Mouse (Mus musculus) mouse trophoblast stem cell (cell line): ENCODE results near the gene Naaladl1.

Experiments
- in situ Hi-C, 2 experiments: fragments of 300-500 bp; cut with MseI, MboI; formaldehyde crosslinking; loops; 2 replicates in 1 of 2; 3 replicates in 1 of 2; pipeline ENCODE4 v1.15.1; 2025

The Naaladl1 gene

DNA sequence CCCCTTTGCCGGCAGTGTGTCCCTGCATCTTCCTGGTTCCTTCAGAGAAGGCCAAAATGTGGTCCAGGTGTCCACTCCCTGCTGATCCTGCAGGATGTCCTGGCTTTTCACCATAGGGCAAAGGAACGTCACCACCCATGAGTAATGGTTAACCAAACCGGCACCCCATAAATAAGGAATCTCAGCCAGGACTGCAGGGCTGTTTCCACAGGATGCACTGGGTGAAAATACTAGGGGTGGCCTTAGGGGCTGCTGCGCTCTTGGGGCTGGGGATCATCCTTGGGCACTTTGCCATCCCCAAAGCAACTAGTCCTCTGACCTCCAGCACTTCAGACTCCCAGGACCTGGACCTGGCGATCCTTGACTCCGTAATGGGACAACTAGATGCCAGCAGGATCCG lies at the start of gene Naaladl1:
TSS of gene Naaladl1 (plus strand) at position 197 of the 400 bp plus-strand sequence.
- in situ Hi-C loops: no loop called here

DNA sequence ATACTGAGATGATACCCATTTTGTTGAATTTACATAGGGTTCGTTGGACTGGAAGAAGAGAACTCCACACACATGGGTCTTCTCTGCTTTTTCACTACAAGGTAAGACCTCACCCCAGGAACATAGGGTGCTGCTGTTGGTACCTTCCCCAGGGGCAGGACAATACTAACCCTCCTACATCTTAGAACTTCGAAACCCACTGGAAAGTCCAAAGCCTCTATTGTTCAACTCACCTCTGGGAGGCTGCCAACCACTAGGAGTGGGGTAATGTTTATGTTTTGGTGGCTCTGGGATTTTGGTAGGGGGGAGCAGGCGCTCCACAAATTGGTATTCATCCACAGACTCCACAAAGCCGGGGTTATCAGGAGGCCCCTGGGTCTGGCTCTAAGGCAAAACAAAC lies 48.9 kb upstream of the Naaladl1 start:
- in situ Hi-C loops: no loop called here

DNA sequence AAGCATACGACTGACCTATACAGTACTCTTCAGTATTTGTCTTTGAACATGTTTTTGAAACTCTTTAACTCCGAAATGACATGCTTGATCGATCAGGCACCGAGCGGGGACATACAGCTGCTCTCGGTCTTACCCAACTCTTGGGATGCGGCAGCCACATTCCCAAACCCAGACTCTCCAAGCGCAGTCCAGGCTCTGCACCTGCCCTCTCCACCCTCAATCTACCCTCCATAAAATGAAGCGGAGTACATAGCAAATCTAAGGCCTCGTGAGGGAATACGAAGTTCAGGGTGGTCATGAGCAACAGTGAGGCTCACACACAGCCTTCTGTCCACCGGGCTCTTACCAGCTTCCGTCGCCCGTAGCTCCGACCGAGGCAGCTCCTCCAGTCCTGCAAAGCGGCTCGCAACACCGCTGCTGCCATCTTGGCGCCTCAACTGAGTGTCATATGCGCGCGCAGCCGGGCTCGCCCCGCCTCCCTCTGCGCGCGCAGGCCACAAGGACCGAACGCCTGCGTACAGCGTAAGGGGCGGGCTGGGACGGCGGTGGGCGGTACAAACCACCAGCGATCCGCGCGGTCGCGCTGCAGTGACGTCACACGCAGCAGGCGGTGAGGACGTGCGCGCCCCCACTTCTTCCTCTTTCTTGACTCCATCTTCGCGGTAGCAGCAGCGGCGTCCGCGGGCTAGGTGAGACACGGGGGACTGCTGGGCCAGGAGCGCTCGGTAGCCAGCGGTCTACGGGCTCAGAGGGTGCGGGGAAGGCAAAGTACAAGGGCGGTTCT lies 48.1 kb upstream of the Naaladl1 start, which contains the start of the genes Mrpl49 and Fau:
TSS of gene Mrpl49 (minus strand) at position 473 of the 784 bp plus-strand sequence.
TSS of gene Fau (plus strand) at position 532 of the 784 bp plus-strand sequence.
- in situ Hi-C loops: no loop called here

DNA sequence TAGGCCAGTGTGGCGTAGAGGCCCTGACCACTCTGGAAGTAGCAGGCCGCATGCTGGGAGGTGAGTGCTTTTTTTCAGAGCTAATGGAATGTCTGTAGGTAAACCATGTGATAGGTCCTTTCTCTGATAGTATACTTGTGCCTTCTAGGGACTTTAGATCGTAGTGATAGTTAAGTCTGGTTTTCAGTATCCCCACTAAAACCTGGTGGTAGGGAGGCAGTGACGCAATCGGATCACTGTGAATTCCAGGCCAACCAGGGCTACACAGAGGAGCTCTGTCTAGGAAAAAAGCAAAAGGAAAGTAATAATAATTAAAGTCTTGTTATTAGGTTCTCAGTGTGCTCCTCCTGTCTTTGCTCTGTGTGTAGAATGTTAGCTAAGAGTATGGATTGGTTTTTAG lies 47.1 kb upstream of the Naaladl1 start:
- in situ Hi-C loops: no loop called here

DNA sequence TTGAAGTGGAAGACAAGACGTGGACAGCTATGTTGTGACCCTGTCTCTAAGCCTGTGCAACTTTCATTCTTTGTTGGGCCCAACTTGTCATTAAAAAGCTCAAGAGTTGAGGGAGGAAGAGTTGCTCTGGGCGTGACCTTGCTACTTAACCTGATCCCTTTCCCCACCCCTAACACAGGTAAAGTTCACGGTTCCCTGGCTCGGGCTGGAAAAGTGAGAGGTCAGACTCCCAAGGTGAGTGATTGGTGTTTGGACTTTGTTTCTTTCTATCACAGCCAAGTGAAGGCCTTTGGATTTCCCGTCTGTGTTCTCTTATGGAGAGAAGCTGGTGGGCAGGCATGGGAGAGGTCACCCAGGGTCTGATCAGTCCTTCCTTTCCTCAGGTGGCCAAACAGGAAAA lies 46.6 kb upstream of the Naaladl1 start:
- in situ Hi-C loops: no loop called here

DNA sequence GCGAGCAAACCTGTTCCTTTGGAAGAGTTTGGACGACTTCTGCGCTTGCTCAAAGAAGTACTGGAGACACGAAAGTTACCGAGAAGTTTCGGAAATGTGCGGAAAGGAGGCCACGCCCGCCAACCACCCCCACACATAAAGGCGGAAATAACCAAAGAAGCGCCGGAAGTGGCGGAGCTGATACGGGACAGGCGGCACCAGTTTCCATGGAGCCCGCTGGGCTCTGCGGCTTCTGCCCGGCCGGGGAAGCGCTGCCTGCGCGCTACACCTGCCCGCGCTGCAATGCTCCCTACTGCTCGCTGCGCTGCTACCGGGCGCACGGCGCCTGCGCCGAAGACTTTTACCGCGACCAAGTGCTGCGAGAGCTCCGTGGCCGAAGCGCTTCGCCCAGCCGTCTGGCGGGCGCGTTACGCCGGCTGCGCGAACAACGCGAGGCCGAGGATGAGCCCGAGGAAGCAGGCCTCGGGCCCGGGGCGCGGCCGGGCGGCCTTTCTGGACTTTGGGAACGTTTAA lies 44.5 kb upstream of the Naaladl1 start, which contains the start of gene Znhit2:
TSS of gene Znhit2 (plus strand) at position 172 of the 513 bp plus-strand sequence.
- in situ Hi-C loops: no loop called here

DNA sequence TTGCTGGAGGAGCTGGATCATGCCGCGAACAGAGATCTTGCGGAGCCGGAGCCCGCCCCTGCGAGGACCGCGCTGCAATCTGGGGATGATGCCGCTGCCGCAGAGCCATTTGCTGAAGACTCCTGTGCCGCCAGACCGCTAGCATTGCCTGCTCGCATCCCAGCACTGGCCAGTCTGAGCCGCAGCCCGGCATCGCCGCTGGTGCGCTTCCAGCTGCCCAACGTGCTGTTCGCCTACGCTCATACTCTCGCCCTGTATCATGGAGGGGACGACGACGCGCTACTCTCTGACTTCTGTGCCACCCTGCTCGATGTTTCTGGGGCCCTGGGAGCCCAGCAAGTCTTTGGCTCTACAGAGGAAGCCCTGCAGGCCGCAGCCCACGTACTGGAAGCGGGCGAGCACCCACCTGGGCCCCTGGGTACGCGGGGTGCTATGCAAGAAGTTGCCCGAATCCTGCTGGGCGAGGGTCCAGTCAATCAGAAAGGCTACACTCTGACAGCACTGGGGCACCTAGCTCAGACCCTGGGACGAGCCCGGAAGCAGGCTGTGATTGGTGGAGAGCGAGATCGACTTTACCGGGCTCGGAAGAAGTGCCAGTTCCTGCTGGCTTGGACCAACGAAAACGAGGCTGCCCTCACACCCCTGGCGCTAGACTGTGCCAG lies 43.8 kb upstream of the Naaladl1 start:
- in situ Hi-C loops: no loop called here

DNA sequence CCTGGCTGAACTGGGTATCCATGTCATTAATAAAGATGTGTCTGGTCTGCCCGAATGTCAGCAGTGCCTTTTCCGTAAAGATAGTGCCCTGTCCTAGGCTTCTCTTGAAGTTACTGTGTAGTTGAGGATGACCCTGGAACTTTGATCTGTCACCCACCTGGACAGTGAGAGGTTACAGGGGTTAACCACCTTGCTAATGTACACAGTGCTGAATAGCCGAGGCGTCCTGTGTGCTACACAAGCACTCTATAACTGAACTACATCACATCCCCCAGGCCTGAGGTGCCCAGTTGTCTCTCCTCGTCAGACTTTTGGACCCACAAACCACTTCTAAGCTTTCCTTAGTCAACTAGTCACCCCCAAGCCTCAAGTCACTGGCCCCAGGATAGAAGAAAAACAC lies 43.2 kb upstream of the Naaladl1 start:
- in situ Hi-C loops: no loop called here

DNA sequence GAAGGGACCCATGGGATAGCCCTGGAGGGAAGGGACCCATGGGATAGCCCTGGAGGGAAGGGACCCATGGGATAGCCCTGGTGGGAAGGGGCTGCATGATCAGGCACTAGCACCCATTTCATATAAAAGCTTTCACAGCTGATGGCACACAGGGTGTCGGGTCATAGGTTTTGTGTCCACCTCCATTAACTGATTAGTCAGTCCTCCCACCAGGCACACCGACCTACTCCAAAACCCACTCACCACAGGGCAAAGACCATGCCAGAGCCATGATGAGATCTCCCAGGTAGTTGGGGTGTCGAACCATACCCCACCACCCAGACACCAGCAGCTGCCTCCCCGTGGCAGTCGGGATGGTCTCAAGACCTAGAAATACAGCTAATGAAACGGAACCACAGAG lies 42.5 kb upstream of the Naaladl1 start:
- in situ Hi-C loops: no loop called here

DNA sequence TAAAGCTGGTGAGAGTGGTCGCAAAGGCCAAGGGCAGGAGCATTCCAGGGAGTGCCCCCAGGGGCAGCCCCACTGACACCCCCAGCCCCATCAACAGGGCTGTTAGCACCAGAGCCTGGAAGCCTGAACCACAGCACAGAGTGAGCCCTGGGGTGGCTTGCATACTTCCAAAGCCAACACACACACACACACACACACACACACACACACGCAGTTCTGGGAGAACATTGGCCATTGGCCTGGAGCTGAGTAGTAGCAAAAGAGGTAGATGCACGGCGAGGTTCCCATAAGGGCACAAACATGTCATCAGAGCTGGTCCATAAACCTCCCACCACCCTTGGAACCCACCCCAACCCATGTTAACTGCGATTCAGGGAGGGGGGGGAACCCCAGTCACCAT lies 39.0 kb upstream of the Naaladl1 start:
- in situ Hi-C loops: no loop called here

DNA sequence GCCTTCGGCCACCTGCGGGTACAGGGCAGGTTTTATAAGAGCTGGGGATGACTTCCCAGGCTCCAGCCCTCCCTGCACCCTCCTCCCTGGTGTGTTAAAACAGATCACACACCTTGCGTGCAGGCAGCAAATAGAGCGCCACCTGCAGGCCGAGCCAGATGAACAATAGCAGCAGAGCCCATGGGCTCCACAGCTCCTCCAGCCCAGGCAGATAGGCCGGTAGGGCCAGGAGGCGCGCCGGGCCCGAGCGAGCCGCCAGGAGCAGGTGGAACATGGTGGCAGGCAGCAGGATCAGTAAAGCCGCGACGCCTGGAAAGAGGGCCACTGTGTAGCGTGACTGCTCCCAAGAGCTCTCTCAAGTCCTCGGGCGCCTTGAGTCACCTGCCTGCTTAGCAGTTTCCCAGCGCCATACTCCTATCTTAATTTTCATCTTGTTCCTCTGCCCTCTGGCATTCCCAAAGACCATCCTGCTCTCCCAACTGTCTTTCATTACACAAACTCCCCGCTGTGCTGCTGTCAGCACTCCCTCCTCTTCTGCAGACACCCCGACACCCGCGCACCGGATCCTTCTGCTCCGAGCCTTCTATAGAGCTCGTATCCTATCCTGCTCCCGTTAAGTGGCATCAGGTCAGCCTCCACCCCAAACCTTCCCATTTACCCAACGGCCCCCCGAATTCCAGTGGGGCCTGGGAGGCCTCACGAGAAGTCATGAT lies 38.4 kb upstream of the Naaladl1 start:
- in situ Hi-C loops: no loop called here

DNA sequence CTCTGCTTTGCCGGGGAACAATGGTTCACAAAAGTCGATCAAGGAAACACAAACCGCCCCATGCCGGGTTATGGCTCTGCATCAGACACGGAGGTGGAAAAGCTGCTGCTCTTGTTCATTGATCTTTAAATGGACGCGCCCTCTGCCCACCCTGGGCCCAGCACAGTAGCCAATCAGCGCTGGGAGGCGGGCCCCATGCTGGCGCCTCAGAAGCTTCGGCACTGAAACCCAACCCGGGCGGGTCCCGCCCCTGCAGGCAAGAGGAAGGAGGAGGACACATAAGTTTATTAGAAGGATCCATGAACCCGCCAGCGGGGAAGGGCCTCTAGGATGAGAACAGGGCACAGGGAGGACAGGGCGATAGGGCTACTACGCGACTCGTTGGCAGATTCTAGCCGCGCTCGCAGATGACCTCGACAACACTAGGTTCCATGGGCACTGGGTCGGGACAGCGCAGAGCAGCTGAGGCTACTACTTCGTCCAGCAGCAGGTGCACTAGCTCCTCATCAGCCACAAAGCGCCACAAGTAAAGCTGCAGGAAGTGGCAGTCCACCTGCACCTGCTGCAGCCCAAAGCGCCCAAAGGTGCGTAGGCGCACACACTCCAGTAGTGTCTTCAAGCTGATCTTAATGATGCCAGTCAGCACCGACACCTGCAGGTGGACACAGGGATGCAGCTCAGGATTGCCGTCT lies 37.7 kb upstream of the Naaladl1 start, which contains the start of gene Tm7sf2:
TSS of gene Tm7sf2 (minus strand) at position 650 of the 692 bp plus-strand sequence.
- in situ Hi-C loops: no loop called here

DNA sequence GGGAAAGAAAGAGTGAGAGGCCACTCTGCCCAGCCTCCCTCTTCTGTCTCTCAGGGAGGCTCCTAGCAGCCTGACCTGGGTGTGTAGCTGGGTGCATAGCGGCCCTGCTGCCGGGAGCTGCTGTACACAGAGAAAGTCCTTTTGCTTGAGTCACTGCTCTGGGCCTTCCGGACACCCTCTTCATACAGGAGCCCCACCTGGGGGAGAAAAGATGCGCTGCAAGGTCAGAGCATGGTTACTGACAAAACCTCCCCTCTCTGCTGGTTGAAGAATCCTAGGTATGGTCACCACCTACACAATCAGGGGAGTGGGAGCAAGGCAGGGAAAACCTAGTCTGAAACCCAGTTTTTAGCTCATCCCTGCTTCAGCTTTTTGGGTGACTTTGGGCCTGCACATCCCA lies 36.6 kb upstream of the Naaladl1 start:
- in situ Hi-C loops: no loop called here

DNA sequence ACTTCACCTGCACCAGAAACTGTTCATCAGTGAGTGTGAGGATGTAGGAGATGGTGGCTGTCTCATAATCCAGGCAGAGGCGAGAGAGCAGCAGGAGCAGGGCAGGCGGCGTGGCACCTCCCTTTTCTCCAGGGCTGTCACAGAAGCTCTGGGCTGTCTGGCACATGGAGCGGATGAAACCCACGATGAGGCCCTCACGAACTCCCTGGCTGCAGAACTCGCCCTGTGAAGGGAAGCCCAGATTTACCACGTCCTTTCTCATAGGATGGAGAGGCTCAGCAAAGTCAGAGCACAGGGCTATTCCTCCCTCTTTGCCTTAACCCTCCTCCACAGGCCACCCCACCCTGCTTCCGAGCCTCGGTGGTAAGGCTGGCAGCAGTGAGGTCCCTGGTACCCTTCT lies 35.7 kb upstream of the Naaladl1 start:
- in situ Hi-C loops: no loop called here

DNA sequence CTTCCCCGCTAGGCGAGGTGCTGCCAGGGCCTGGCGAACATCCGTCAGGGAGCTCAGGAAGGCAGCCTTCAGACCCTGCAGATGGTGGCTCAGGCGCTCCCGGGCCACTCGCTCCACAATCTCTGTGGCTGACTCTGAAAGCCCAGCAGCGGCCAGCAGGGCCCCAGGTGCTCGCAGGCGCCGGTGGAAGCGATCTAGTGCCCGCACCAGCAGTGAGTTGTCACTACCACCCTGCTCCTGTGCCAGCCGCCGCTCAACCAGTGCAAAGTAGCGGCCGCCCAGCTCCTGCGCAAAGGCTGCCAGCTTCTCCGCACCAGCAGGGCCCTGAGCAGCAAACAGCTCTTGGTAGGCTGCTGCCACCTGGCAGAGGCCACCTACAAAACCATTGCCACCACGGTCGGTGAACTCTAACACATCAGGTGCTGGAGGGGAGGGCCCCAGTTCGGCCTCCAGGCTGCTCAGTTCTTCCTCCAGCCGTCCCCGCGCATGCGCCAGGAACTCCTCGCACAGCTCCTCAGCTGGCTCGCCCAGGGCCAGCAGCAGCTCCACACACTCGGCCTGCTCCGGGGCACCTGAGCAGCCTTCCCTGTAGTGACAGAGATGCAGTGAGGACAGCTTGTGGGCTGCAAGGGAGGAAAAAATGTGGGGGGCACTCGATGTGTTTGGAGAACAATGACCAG lies 34.9 kb upstream of the Naaladl1 start:
- in situ Hi-C loops: no loop called here

DNA sequence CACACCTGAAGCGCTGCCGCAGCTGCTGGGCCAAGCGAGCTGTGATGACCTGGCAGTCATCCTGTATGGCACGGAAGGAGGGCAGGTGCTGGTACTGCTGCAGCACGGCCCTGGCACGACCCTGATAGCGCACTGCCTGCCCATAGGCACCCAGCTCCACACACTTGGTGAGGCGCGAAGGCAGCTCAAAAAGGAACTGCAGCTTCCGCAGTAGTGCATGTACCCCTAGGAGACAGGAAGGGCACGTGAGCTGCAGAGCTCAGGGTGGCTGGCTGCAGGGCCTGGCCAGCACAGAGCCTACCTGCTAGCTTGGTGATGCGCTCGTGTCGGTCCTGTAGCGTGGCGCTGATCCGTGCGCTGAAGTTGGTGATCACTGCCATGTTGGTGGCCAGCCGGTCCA lies 34.3 kb upstream of the Naaladl1 start:
- in situ Hi-C loops: no loop called here

DNA sequence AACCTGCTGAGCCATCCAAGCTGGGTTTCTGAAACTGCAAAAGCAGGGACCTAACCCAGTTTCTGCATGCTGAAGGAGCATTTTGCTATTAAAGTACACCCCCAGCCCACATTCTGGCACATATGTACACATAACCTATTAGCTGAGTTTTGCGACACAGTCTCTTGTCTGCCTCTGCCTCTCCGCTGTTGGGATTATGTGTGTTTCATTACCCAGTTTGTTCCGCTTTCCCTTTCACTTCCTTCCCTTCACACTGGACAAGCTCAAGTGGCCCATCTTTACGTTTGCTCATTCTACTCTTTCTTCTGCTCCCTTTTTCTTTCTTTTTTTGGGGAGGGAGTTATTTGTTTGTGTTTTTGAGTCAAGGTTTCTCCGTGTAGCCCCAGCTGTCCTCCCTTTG lies 31.7 kb upstream of the Naaladl1 start:
- in situ Hi-C loops: no loop called here

DNA sequence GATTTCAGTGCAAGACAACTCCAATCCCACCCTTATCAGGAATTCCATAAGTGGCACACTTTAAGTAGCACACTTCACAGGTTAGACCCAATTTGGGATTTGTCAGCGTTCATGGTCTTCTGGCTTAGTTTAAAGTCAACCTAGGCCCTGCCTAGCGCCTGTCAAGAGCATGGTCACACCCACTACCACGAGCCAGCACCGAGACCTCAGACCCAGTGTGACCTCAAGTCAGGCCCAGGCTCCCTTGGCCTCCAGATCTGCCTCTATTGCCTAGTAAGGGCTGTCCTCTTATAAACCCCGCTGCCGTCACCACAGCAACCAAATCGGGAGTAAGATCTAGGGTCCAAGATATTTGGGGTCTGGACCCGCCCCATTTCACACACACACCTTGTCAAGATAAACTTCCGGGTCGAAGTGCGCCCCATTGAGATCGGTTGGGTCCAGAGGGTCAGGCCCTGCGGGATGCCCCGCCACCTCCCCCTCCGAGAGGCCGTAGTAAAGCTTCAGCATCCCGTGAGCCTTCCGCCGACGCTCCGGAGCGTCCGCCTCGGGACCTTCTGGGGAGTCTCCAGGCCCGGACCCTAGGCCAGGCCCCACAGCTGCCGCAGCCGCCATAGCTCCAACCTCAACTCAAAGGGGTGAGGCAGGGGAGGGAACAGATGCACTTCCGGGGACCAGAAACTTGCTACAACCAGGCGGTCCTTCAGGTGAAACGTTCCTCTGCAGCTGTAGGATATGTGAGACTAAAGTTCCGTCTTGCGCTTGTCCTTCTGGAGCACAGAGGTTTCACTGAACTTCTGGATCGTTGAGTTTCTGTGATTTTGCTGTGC lies 28.8 kb upstream of the Naaladl1 start, which contains the start of gene Vps51:
TSS of gene Vps51 (minus strand) at position 668 of the 830 bp plus-strand sequence.
- in situ Hi-C loops: no loop called here

DNA sequence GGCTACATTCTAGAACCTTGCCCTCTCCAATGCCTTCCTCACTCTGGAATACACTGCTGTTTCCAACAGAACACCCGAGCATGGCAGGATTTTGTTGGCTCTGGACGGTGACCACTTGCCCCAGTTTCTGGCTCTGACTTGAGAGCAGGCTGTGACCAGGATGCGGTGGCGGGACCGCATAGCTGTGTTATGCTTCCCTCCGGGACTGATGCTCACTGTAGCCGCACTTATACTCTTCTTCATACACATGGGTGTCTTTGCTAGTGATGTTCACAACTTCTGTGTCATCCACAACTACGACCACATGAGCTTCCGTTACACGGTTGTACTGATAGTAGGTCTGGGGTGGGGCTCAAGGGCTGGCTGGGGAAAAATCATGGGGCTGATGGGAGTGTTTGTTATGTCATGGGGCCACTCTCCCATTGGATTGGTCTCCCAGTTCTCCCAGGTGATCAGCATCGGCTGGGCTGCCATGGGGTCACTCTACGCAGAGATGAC lies 25.6 kb upstream of the Naaladl1 start, which contains the start of gene Tmem262:
TSS of gene Tmem262 (plus strand) at position 51 of the 498 bp plus-strand sequence.
- in situ Hi-C loops: no loop called here

DNA sequence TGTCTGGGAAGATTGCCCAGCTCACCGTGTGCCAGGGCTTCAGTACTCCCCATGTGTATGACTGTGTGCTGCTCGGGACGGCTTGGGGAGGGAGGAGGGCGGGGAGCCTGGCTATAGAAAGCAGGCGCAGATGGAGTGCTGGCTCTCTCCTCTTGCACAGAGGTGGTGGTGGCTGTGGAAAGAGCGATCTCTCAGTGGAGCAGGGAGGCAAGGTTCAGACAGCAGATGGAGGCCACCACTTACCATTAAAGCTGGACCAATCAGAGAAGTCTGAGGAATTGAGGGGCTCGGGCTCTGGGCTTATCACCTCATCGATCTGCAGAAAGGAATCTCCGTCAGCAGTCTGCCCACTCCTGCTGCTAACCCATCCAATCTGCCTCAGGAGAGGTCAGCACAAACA lies 23.4 kb upstream of the Naaladl1 start, which contains the start of gene Gm28374:
TSS of gene Gm28374 (minus strand) at position 101 of the 400 bp plus-strand sequence.
- in situ Hi-C loops: no loop called here
